In genomic region chr15:97992027-97992711, GRCm38 (mm10) we compare ENCODE assay signal across 7 mouse cellular contexts. TPM values are rescaled to one million over a fixed set of nuclear protein-coding genes. Genes with fewer than 3 reads are reported as not detected.
DNase-seq lines count a peak whose midpoint lies in the region; ATAC-seq and TF ChIP-seq lines count a peak whose summit lies in the region.

No protein-coding gene starts in this region.

- H3K36me3 ChIP-seq in lung, postnatal 0 days (ENCODE audit: insufficient read depth, low read length) = no peaks in the 10 kb centered on the region
- H3K36me3 ChIP-seq in embryonic facial prominence, embryonic 15.5 days = no peaks in the 10 kb centered on the region
- peaks cover 87% of the 10 kb centered on the region for H3K36me3 ChIP-seq in limb, embryonic 13.5 days
- no peaks in the 10 kb centered on the region for H3K36me3 ChIP-seq in stomach, embryonic 16.5 days (ENCODE audit: control insufficient read depth, insufficient read depth, low read length)

- no peak overlapping the region for H3K4me3 ChIP-seq in lung, postnatal 0 days (ENCODE audit: low read depth, low read length)
- H3K4me3 ChIP-seq in embryonic facial prominence, embryonic 15.5 days (replicated peaks) = no peak overlapping the region
- no peak overlapping the region for H3K4me3 ChIP-seq in limb, embryonic 13.5 days
- H3K4me3 ChIP-seq in stomach, embryonic 16.5 days (replicated peaks; ENCODE audit: low read length) = no peak overlapping the region

- no peaks in the 10 kb centered on the region for H3K9me3 ChIP-seq in lung, postnatal 0 days (ENCODE audit: low read length)
- H3K9me3 ChIP-seq in embryonic facial prominence, embryonic 15.5 days (replicated peaks) = no peaks in the 10 kb centered on the region
- H3K9me3 ChIP-seq in limb, embryonic 13.5 days = no peaks in the 10 kb centered on the region
- no peaks in the 10 kb centered on the region for H3K9me3 ChIP-seq in stomach, embryonic 16.5 days (replicated peaks; ENCODE audit: control insufficient read depth, low read length)

- no peak overlapping the region for H3K4me2 ChIP-seq in lung, postnatal 0 days (replicated peaks; ENCODE audit: low read depth, low read length)
- peak overlapping the region; percentile 65 for H3K4me2 ChIP-seq in embryonic facial prominence, embryonic 15.5 days (replicated peaks)
- H3K4me2 ChIP-seq in limb, embryonic 13.5 days (replicated peaks) = peak overlapping the region; percentile 59
- H3K4me2 ChIP-seq in stomach, embryonic 16.5 days (ENCODE audit: low read depth, low read length) = peak overlapping the region; percentile 61

- no peak overlapping the region for H3K9ac ChIP-seq in lung, postnatal 0 days (replicated peaks; ENCODE audit: low read depth)
- no peak overlapping the region for H3K9ac ChIP-seq in embryonic facial prominence, embryonic 15.5 days
- peak overlapping the region; percentile 50; the same call in 1 of the 2 replicates for H3K9ac ChIP-seq in limb, embryonic 13.5 days
- peak overlapping the region; percentile 68 for H3K9ac ChIP-seq in stomach, embryonic 16.5 days (ENCODE audit: low read length)

- no peak for TF ChIP-seq EP300 in lung, postnatal 0 days (IDR thresholded peaks at IDR 0.05)

- peak; percentile 20; the same call in 1 of the 2 replicates for ATAC-seq in lung, postnatal 0 days
- ATAC-seq in embryonic facial prominence, embryonic 15.5 days (ENCODE audit: insufficient number of reproducible peaks, low FRiP score, low TSS enrichment, low read depth) = no peak
- ATAC-seq in limb, embryonic 13.5 days (ENCODE audit: low FRiP score, low read depth) = no peak
- ATAC-seq in stomach, embryonic 16.5 days (ENCODE audit: insufficient read depth, low FRiP score) = no peak

- no peak overlapping the region for H3K27ac ChIP-seq in lung, postnatal 0 days (ENCODE audit: low read length)
- peak overlapping the region; percentile 87 for H3K27ac ChIP-seq in embryonic facial prominence, embryonic 15.5 days (replicated peaks)
- H3K27ac ChIP-seq in limb, embryonic 13.5 days = peak overlapping the region; percentile 91
- peak overlapping the region; percentile 66 for H3K27ac ChIP-seq in stomach, embryonic 16.5 days (ENCODE audit: low read length)

- H3K4me1 ChIP-seq in lung, postnatal 0 days (ENCODE audit: insufficient read depth, low read depth, low read length) = no peaks in the 10 kb centered on the region
- H3K4me1 ChIP-seq in embryonic facial prominence, embryonic 15.5 days = peaks cover 48% of the 10 kb centered on the region
- H3K4me1 ChIP-seq in limb, embryonic 13.5 days = peaks cover 48% of the 10 kb centered on the region
- H3K4me1 ChIP-seq in stomach, embryonic 16.5 days (ENCODE audit: control insufficient read depth, insufficient read depth, low read length) = peaks cover 19% of the 10 kb centered on the region

- DNase-seq in lung, postnatal 0 days (ENCODE audit: low spot score) = no peak
- DNase-seq in lung, postnatal 36 days = no peak
- DNase-seq in spleen, postnatal 36 days (ENCODE audit: low spot score in 2 of 2) = no peak
- no peak for DNase-seq in urinary bladder, postnatal 4 days (ENCODE audit: low spot score in 2 of 2)

- WGBS in lung, postnatal 0 days = 63% methylated on average over 13 of the region's 13 CpGs
- 41% methylated on average over 13 of the region's 13 CpGs for WGBS in embryonic facial prominence, embryonic 15.5 days
- WGBS in limb, embryonic 13.5 days = 50% methylated on average over 13 of the region's 13 CpGs
- WGBS in stomach, embryonic 16.5 days = 58% methylated on average over 13 of the region's 13 CpGs

- H3K27me3 ChIP-seq in lung, postnatal 0 days (replicated peaks; ENCODE audit: insufficient read depth, low read length) = no peaks in the 10 kb centered on the region
- no peaks in the 10 kb centered on the region for H3K27me3 ChIP-seq in embryonic facial prominence, embryonic 15.5 days
- H3K27me3 ChIP-seq in limb, embryonic 13.5 days = no peaks in the 10 kb centered on the region
- H3K27me3 ChIP-seq in stomach, embryonic 16.5 days (ENCODE audit: control insufficient read depth, insufficient read depth, low read length) = 0 out of 2 replicates have a peak, but pooled peaks cover 3% of the 10 kb centered on the region

- peak; percentile 37; the same call in 1 of the 2 replicates for TF ChIP-seq CTCF in lung, postnatal 0 days (IDR thresholded peaks at IDR 0.05)

RNA-seq across cellular contexts. Expression of gene Col2a1, which starts 12.3 kb away (rescaled TPM):
- 0.18 TPM in 1 of 2 replicates, not detected in the other for polyA plus RNA-seq in lung, postnatal 0 days (2015; fragmentation: Nextera tagmentation; extraction: Ambion mirVana)
- 225 and 386 TPM in 2 replicates for polyA plus RNA-seq in embryonic facial prominence, embryonic 15.5 days (2015; fragmentation: Nextera tagmentation; extraction: Ambion mirVana)
- 706 and 829 TPM in 2 replicates for polyA plus RNA-seq in limb, embryonic 13.5 days (2015; fragmentation: Nextera tagmentation; extraction: Ambion mirVana)
- polyA plus RNA-seq in stomach, embryonic 16.5 days (2015; fragmentation: Nextera tagmentation; extraction: Ambion mirVana) = 0.59 and 0.85 TPM in 2 replicates

RNA-seq across cellular contexts. Expression of gene Tmem106c, which starts 28.2 kb away (rescaled TPM):
- polyA plus RNA-seq in lung, postnatal 0 days (2015; fragmentation: Nextera tagmentation; extraction: Ambion mirVana) = 30.3 and 36.7 TPM in 2 replicates
- polyA plus RNA-seq in embryonic facial prominence, embryonic 15.5 days (2015; fragmentation: Nextera tagmentation; extraction: Ambion mirVana) = 52.6 and 60.8 TPM in 2 replicates
- 35.9 and 37.9 TPM in 2 replicates for polyA plus RNA-seq in limb, embryonic 13.5 days (2015; fragmentation: Nextera tagmentation; extraction: Ambion mirVana)
- polyA plus RNA-seq in stomach, embryonic 16.5 days (2015; fragmentation: Nextera tagmentation; extraction: Ambion mirVana) = 43.1 and 45.3 TPM in 2 replicates

Comparison
In these comparisons a context has a peak if more than half of its experiments do, and no peak if none do; other contexts are left out.
1. H3K9ac ChIP-seq: peak in limb, embryonic 13.5 days (single experiment) and stomach, embryonic 16.5 days (single experiment); none in lung, postnatal 0 days (single experiment) and embryonic facial prominence, embryonic 15.5 days (single experiment).
2. RNA of gene Col2a1, which starts 12.3 kb away (polyA plus RNA-seq): 706 to 829 TPM in limb, embryonic 13.5 days and 225 to 386 TPM in embryonic facial prominence, embryonic 15.5 days; 0.59 to 0.85 TPM in stomach, embryonic 16.5 days and 0.18 TPM in lung, postnatal 0 days; every median in the first group is over 100 times any median in the second.